ENCODE assay signal across 25 mouse cellular contexts in the genomic region with DNA sequence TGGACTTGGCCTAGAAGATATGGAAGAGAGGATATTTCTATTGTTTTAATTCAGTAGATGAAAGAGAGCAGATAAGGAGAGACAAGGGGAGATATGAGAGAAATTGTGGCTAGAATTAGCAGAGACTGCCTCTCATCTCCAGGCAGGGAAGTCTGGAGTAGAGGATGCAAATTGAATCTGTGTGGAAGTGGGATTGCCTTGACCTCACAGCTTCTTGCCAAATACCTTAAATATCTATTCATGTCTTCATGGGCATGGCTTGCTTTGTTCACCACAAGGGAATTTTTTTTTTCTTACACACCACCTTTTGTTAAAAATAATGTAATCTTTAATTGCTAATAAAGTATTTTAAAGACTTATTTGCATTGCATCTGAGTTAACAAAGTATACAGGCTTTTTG.
DNase-seq lines count a peak whose midpoint lies in the region; ATAC-seq and TF ChIP-seq lines count a peak whose summit lies in the region.
"Had no signal": no experiment of that assay in that cellular context is flagged by ENCODE, and none has a peak within 500 bp of the region (broad histone marks: within the 10 kb centered on the region; RNA-seq: fewer than 3 reads in every experiment).

No protein-coding gene starts in this region.

- H3K9ac ChIP-seq in forebrain, embryonic 16.5 days (replicated peaks; ENCODE audit: low read depth, low read length), result no peak overlapping the region
- H3K9ac ChIP-seq in hindbrain, embryonic 14.5 days, result no peak overlapping the region
- H3K9ac ChIP-seq: embryonic facial prominence, embryonic 13.5 days; embryonic facial prominence, embryonic 15.5 days; forebrain, embryonic 12.5 days; forebrain, postnatal 0 days had no signal

- 0 out of 2 replicates have a peak overlapping the region, but pooled peaks have one; percentile 24 for H3K27ac ChIP-seq in forebrain, embryonic 16.5 days (ENCODE audit: low read length)
- H3K27ac ChIP-seq in forebrain, embryonic 10.5 days, result no peak overlapping the region
- H3K27ac ChIP-seq in embryonic fibroblast, embryonic 13.5 days (ENCODE audit: insufficient read depth, low read length), result peak overlapping the region; percentile 93
- H3K27ac ChIP-seq in hindbrain, embryonic 14.5 days, result no peak overlapping the region
- H3K27ac ChIP-seq: embryonic facial prominence, embryonic 13.5 days; embryonic facial prominence, embryonic 15.5 days; forebrain, embryonic 12.5 days had no signal

- ATAC-seq in forebrain, embryonic 16.5 days, result no peak
- ATAC-seq in hindbrain, embryonic 14.5 days (ENCODE audit: low FRiP score), result no peak
- ATAC-seq: activated CD4-positive, CD25-positive, alpha-beta regulatory T cell, adult 4 months; CD4-positive, CD25-positive, alpha-beta regulatory T cell, adult 4 months; forebrain, embryonic 14.5 days; forebrain, postnatal 0 days had no signal

- no peaks in the 10 kb centered on the region for H3K36me3 ChIP-seq in forebrain, embryonic 16.5 days (ENCODE audit: control insufficient read depth, insufficient read depth)
- H3K36me3 ChIP-seq in forebrain, embryonic 10.5 days (replicated peaks), result no peaks in the 10 kb centered on the region
- H3K36me3 ChIP-seq in hindbrain, embryonic 14.5 days (replicated peaks; ENCODE audit: control insufficient read depth, insufficient read depth), result no peaks in the 10 kb centered on the region
- H3K36me3 ChIP-seq: embryonic facial prominence, embryonic 13.5 days; embryonic facial prominence, embryonic 15.5 days; forebrain, embryonic 12.5 days; G1E had no signal

- no peak for DNase-seq in forebrain, embryonic 10.5 days (ENCODE audit: extremely low spot score, low spot score)
- peak; percentile 4 for DNase-seq in MN1 (ENCODE audit: low spot score)
- no peak for DNase-seq in gastrocnemius, adult 8-10 months (ENCODE audit: low spot score in 2 of 2)
- no peak for DNase-seq in heart, adult 11 months
- DNase-seq in hindbrain, embryonic 14.5 days (ENCODE audit: low spot score), result no peak
- DNase-seq: adrenal gland, adult 8-10 months; adrenal gland, postnatal 14 days; adrenal gland, postnatal 36 days; cerebellum, adult 11-12 months; cerebellum, adult 2 months; cerebellum, adult 9-11 months; cerebellum, postnatal 14 days; cerebellum, postnatal 36 days; embryo, embryonic 11 days; forebrain, postnatal 0 days had no signal

- no peak for TF ChIP-seq POLR2A in embryonic fibroblast, embryonic 13.5 days (IDR thresholded peaks at IDR 0.05; ENCODE audit: low read depth, low read length)

- no peak overlapping the region for H3K4me3 ChIP-seq in forebrain, embryonic 16.5 days (replicated peaks; ENCODE audit: low read length)
- H3K4me3 ChIP-seq in forebrain, embryonic 10.5 days, result no peak overlapping the region
- no peak overlapping the region for H3K4me3 ChIP-seq in embryonic fibroblast, embryonic 13.5 days (ENCODE audit: insufficient read depth, low read length)
- no peak overlapping the region for H3K4me3 ChIP-seq in hindbrain, embryonic 14.5 days (replicated peaks; ENCODE audit: low read length)
- H3K4me3 ChIP-seq: embryonic facial prominence, embryonic 13.5 days; embryonic facial prominence, embryonic 15.5 days; forebrain, embryonic 12.5 days had no signal

- TF ChIP-seq CTCF in embryonic fibroblast, embryonic 13.5 days (IDR thresholded peaks at IDR 0.05; ENCODE audit: borderline replicate concordance, insufficient read depth, low read length), result no peak

- 0 out of 2 replicates have a peak, but pooled peaks cover 7% of the 10 kb centered on the region for H3K4me1 ChIP-seq in forebrain, embryonic 16.5 days (replicated peaks; ENCODE audit: control insufficient read depth, insufficient read depth, low read length)
- H3K4me1 ChIP-seq in forebrain, embryonic 10.5 days, result 0 out of 2 replicates have a peak, but pooled peaks cover 5% of the 10 kb centered on the region
- peaks cover 10% of the 10 kb centered on the region for H3K4me1 ChIP-seq in embryonic fibroblast, embryonic 13.5 days (ENCODE audit: control insufficient read depth, insufficient read depth, low read length)
- no peaks in the 10 kb centered on the region for H3K4me1 ChIP-seq in hindbrain, embryonic 14.5 days (replicated peaks; ENCODE audit: control insufficient read depth, insufficient read depth, low read length)
- H3K4me1 ChIP-seq: embryonic facial prominence, embryonic 15.5 days; forebrain, embryonic 12.5 days had no signal

- no peak overlapping the region for H3K4me2 ChIP-seq in forebrain, embryonic 16.5 days (ENCODE audit: low read length)
- H3K4me2 ChIP-seq in hindbrain, embryonic 14.5 days (replicated peaks), result no peak overlapping the region
- H3K4me2 ChIP-seq: embryonic facial prominence, embryonic 13.5 days; embryonic facial prominence, embryonic 15.5 days; forebrain, embryonic 12.5 days had no signal

- H3K27me3 ChIP-seq in forebrain, embryonic 16.5 days (replicated peaks; ENCODE audit: control insufficient read depth, insufficient read depth, low read length), result no peaks in the 10 kb centered on the region
- H3K27me3 ChIP-seq in forebrain, embryonic 10.5 days (ENCODE audit: poor library complexity, severe bottlenecking), result no peaks in the 10 kb centered on the region
- no peaks in the 10 kb centered on the region for H3K27me3 ChIP-seq in hindbrain, embryonic 14.5 days (ENCODE audit: control insufficient read depth, insufficient read depth, low read length)
- H3K27me3 ChIP-seq: CH12.LX; embryonic facial prominence, embryonic 13.5 days; embryonic facial prominence, embryonic 15.5 days; forebrain, embryonic 12.5 days had no signal

- no peaks in the 10 kb centered on the region for H3K9me3 ChIP-seq in forebrain, embryonic 16.5 days (ENCODE audit: control insufficient read depth, low read length)
- peaks cover 3% of the 10 kb centered on the region; the same call in 1 of the 2 replicates for H3K9me3 ChIP-seq in forebrain, embryonic 10.5 days
- no peaks in the 10 kb centered on the region for H3K9me3 ChIP-seq in hindbrain, embryonic 14.5 days (ENCODE audit: control insufficient read depth, low read length)
- H3K9me3 ChIP-seq: embryonic facial prominence, embryonic 13.5 days; embryonic facial prominence, embryonic 15.5 days; forebrain, embryonic 12.5 days; G1E had no signal

Comparison
In these comparisons a context has a peak if more than half of its experiments do, and no peak if none do; other contexts are left out.
1. H3K27ac ChIP-seq: peak in forebrain, embryonic 16.5 days (single experiment) and embryonic fibroblast, embryonic 13.5 days (single experiment); none in forebrain, embryonic 10.5 days (single experiment) and hindbrain, embryonic 14.5 days (single experiment).